Mouse (Mus musculus) heart, embryonic 15.5 days (tissue): ENCODE data around the gene Cdca8. TPM values are rescaled to one million over a fixed set of nuclear protein-coding genes. Genes with fewer than 3 reads are reported as not detected.

Experiments used
- ATAC-seq: fragments of 200-750 bp; cut with Nextera tagmentation; replicated peaks from 2 replicates; pipeline ENCODE4 v1.8.0; 2017; ENCODE audit warnings: low read depth, moderate TSS enrichment; ENCODE audit not compliant: insufficient number of reproducible peaks, insufficient read depth, low FRiP score
- H3K27ac ChIP-seq: fragments of 300-500 bp; sonication (generic); 2 replicates; pipeline ENCODE4 v1.5.1; 2015; ENCODE audit warnings: mild to moderate bottlenecking, inconsistent platforms
- H3K27me3 ChIP-seq: fragments of 300-500 bp; sonication (generic); 2 replicates; pipeline ENCODE4 v1.6.1; 2015; ENCODE audit warnings: inconsistent platforms
- H3K36me3 ChIP-seq: fragments of 300-500 bp; sonication (generic); 2 replicates; pipeline ENCODE4 v1.6.1; 2015; ENCODE audit warnings: mild to moderate bottlenecking, inconsistent platforms
- H3K4me1 ChIP-seq: fragments of 300-500 bp; sonication (generic); replicated peaks from 2 replicates; pipeline ENCODE4 v1.6.1; 2015; ENCODE audit warnings: inconsistent platforms
- H3K4me2 ChIP-seq: fragments of 300-500 bp; sonication (generic); 2 replicates; pipeline ENCODE4 v1.6.1; 2015; ENCODE audit warnings: inconsistent platforms, mild to moderate bottlenecking, moderate library complexity
- H3K4me3 ChIP-seq: fragments of 300-500 bp; sonication (generic); 2 replicates; pipeline ENCODE4 v1.5.1; 2015; ENCODE audit warnings: mild to moderate bottlenecking, inconsistent platforms
- H3K9ac ChIP-seq: fragments of 300-500 bp; sonication (generic); 2 replicates; pipeline ENCODE4 v1.6.1; 2015; ENCODE audit warnings: mild to moderate bottlenecking, inconsistent platforms
- H3K9me3 ChIP-seq: fragments of 300-500 bp; sonication (generic); replicated peaks from 2 replicates; pipeline ENCODE4 v1.6.1; 2016; ENCODE audit warnings: inconsistent platforms
- WGBS: fragments of 180-500 bp; shearing (Covaris S2); methylation state at CpG from one replicate; pipeline ENCODE4 v1.1.7; 2015; ENCODE audit warnings: mixed read lengths; 5-methylcytosine and 5-hydroxymethylcytosine counted together
- polyA plus RNA-seq: library from polyadenylated mRNA; unstranded; fragments of >200 nt; fragmentation: Nextera tagmentation; extraction: Ambion mirVana; gene quantifications from 2 replicates; pipeline ENCODE4 v1.2.1, GENCODE M21; 2015

Cdca8 gene
- polyA plus RNA-seq, 1 experiment from 2014 or later: 106 TPM

DNA sequence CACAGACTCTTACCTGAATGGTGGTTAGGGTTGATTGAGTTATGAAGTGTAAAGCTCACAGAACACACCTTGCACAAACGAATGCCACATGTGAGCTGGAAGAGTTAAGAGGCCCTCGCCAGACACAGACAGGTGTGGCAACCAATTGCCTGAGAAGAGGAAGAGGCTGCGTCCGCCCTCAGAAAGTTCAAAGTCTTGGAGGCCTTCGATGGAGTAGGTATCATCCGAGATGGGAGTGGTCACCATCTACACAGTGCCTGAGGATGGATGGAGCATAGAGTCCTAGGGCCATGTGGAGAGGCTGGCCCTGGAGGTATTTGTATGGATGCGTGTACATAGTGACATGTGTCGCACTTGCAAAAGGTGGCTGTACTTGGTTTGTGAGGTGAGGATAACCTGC, 32.0 kb upstream of the Cdca8 start:
- 82% methylated on average over 8 of the region's 8 CpGs for WGBS
- H3K9me3 ChIP-seq: no peaks in the 10 kb centered on the region
- ATAC-seq: no peak
- H3K4me2 ChIP-seq: no peak overlapping the region
- H3K9ac ChIP-seq: no peak overlapping the region
- no peaks in the 10 kb centered on the region for H3K36me3 ChIP-seq
- H3K27ac ChIP-seq: no peak overlapping the region
- H3K27me3 ChIP-seq: peaks cover 9% of the 10 kb centered on the region
- H3K4me3 ChIP-seq: no peak overlapping the region
- no peaks in the 10 kb centered on the region for H3K4me1 ChIP-seq

DNA sequence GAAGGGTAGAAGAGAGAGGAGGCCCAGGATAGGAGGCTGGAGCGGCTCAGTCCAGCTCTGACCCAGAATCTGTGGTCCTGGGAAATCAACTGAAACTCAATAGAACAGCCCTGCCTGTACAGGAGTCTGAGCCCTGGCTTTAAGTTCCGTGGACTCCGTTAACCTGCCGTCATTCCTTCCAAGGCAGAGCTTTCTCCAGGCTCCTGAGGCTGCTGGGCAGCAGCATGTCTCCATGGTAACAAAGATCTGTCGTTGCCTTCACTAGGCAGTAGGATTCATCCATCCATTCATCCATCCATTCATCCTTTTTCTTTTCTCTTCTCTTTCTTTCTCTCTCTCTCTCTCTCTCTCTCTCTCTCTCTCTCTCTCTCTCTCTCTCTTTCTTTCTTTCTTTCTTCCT, 31.6 kb upstream of the Cdca8 start:
- 59% methylated on average over 5 of the region's 5 CpGs for WGBS

DNA sequence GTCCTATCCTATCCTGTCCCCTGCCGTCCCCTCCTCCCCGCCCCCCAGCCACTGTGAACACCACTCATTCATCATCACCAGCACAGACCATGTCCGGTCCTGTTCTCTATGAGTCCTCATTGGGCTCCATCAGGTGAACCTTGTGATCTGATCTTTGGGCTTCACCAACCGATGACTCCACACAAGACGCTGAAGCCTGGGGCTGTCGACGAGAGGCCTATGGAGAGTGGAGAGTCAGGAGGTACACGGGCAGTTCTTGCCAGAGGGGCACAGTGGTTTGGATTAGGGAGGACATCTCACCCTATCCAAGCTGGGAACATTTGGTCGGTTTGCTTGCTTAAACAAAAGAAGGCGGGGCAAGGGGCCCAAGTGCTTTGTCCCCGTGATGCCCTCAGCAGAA, 31.1 kb upstream of the Cdca8 start:
- H3K9ac ChIP-seq: no peak overlapping the region
- H3K36me3 ChIP-seq: no peaks in the 10 kb centered on the region
- no peak for ATAC-seq
- peaks cover 9% of the 10 kb centered on the region for H3K27me3 ChIP-seq
- no peaks in the 10 kb centered on the region for H3K9me3 ChIP-seq
- H3K4me3 ChIP-seq: no peak overlapping the region
- no peaks in the 10 kb centered on the region for H3K4me1 ChIP-seq
- 68% methylated on average over 11 of the region's 11 CpGs for WGBS
- no peak overlapping the region for H3K27ac ChIP-seq
- no peak overlapping the region for H3K4me2 ChIP-seq

More for the DNA sequence above, 31.6 kb upstream of the Cdca8 start:
- ATAC-seq: no peak
- no peak overlapping the region for H3K27ac ChIP-seq
- no peak overlapping the region for H3K4me2 ChIP-seq
- no peaks in the 10 kb centered on the region for H3K9me3 ChIP-seq
- no peak overlapping the region for H3K9ac ChIP-seq
- no peak overlapping the region for H3K4me3 ChIP-seq
- H3K36me3 ChIP-seq: no peaks in the 10 kb centered on the region
- no peaks in the 10 kb centered on the region for H3K4me1 ChIP-seq
- peaks cover 9% of the 10 kb centered on the region for H3K27me3 ChIP-seq

DNA sequence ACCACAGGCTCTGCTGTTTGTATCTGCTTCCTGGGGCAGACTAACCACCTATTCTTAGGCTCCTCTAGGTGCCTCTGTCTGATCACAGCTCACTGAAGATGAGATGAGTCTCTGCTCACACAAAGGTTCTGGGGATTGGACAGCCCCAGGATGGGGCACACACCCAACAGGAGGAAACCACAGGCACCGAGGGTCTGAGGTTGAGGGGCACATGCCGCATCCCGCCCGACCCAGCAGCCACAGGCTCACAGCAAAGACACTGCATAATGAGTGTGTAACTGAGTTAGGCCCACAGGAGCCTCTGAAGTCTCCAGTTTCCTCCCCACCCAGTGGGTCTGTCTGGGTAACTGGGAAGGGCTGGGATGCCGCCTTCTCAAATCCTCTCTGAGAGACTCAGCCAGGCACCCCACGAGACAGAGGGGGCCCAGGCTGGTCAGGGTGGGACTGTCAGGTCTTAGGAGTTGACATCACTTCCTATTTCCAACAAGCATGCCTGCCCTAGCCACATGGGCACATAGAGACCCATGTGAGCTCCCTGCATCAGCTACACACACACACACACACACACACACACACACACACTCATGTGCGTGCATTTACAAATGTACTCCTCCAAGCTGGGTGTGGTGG, 30.2 kb upstream of the Cdca8 start:
- WGBS: 66% methylated on average over 7 of the region's 7 CpGs
- Histone ChIP-seq H3K4me2 (no peak overlapping the region), H3K27me3 (peaks cover 9% of the 10 kb centered on the region), H3K9me3 (no peaks in the 10 kb centered on the region), H3K9ac (no peak overlapping the region), H3K4me3 (no peak overlapping the region), H3K4me1 (no peaks in the 10 kb centered on the region), H3K36me3 (no peaks in the 10 kb centered on the region), H3K27ac (no peak overlapping the region)
- ATAC-seq: no peak

DNA sequence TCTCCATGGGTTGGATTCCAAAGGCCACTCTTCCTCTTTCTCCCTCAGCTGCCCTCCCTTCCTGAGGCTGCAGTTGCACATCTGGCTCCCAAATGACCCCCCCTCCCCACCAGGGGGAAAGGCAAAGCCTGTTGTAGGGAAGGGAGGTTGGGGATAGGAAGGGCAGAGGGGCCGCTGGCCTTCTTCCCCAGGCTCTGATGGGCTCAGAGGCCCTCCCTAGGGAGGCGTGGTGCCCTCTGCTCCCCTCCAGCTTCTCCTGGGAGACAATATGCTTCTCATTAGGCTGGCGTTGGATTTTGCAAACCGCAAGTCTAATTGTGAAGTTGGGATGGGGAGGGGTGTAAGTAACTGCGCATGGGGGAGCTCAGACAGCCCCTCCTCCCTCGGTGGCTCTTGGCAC, 29.6 kb upstream of the Cdca8 start:
- Histone ChIP-seq H3K9ac (no peak overlapping the region), H3K27ac (no peak overlapping the region), H3K36me3 (no peaks in the 10 kb centered on the region), H3K4me1 (no peaks in the 10 kb centered on the region), H3K9me3 (no peaks in the 10 kb centered on the region), H3K4me2 (no peak overlapping the region), H3K27me3 (peaks cover 9% of the 10 kb centered on the region), H3K4me3 (no peak overlapping the region)
- 53% methylated on average over 6 of the region's 6 CpGs for WGBS
- ATAC-seq: no peak

DNA sequence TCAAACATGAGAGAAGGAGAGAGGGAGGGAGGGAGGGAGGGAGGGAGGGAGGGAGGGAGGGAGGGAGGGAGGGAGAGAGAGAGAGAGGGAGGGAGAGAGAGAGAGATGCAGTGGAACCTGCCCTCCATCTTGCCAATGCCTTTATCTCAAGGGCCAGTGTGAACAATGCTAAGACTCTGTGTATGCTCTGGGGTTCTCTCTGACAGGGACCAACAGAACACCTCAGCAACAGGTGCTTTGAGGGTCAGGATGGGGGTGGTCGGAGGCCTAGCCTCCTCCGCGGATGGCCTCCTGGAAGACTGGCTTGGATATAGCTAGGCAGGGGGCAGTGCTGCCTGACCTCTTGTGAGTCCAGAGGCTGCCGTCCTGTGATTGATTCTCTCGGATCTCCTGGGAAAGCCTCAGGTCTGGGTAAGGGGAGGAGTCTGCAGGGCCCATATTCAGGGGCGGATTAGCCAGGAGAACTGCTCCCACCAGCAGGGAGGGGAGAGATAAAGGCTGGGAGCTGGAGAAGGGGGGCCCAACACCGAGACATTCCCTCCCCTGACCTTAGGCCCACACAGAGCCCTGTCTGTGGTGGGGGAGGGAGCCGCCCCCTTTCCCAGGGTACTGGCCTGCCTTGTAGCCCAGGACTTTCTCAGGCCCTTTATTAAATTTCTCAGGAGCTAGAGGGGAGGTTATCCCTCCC, 25.9 kb upstream of the Cdca8 start:
- no peak for ATAC-seq
- no peak overlapping the region for H3K4me3 ChIP-seq
- 16% methylated on average over 8 of the region's 8 CpGs for whole genome bisulfite sequencing
- H3K27ac ChIP-seq: no peak overlapping the region
- H3K9me3 ChIP-seq: no peaks in the 10 kb centered on the region
- H3K9ac ChIP-seq: no peak overlapping the region
- H3K27me3 ChIP-seq: peaks cover 6% of the 10 kb centered on the region
- no peak overlapping the region for H3K4me2 ChIP-seq
- H3K36me3 ChIP-seq: no peaks in the 10 kb centered on the region
- no peaks in the 10 kb centered on the region for H3K4me1 ChIP-seq

DNA sequence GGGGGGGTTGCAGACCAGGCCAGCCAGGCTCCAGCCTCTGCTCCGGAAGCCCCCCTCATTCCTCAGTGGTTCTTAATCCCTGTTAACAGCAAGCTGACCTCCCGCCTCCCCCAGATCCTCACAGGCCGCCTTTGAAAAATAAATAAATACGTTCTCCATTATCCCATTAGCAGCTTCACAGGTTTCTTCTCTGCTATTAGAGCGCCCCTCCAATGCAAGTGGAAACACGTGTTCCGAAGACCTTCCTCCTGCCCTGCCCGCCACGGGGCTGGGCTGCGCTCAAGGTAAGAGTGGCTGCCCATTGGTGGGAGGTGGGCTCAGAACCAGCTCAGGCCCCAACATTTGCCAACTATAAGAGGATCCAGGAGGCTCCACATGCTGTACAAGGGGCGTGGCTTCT, 23.5 kb upstream of the Cdca8 start:
- WGBS: 29% methylated on average over 11 of the region's 11 CpGs
- Histone ChIP-seq H3K27ac (no peak overlapping the region), H3K4me3 (no peak overlapping the region), H3K4me1 (no peaks in the 10 kb centered on the region), H3K9me3 (no peaks in the 10 kb centered on the region), H3K36me3 (no peaks in the 10 kb centered on the region), H3K27me3 (peaks cover 4% of the 10 kb centered on the region; the same call in 1 of the 2 replicates), H3K4me2 (no peak overlapping the region), H3K9ac (no peak overlapping the region)
- no peak for ATAC-seq

DNA sequence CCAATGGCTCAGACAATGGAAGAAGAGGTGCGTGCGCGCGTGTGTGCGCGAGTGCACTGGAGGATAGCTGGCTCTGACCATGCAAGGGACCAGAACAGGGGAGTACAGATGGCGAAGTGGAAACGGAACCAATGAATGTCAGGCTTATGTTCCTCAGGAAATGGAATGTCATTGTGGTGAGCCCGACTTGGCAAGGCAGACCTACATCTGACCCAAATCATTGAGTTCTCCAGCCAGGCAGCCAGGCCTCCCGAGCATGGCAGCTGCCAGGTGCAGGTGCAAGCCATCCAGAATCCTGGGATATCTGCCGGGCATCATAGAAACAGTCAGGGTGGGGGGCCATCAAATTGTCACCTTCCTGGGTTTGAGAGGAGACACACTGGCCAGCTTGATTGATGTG, 21.8 kb upstream of the Cdca8 start:
- WGBS: 81% methylated on average over 11 of the region's 11 CpGs
- no peak for ATAC-seq

DNA sequence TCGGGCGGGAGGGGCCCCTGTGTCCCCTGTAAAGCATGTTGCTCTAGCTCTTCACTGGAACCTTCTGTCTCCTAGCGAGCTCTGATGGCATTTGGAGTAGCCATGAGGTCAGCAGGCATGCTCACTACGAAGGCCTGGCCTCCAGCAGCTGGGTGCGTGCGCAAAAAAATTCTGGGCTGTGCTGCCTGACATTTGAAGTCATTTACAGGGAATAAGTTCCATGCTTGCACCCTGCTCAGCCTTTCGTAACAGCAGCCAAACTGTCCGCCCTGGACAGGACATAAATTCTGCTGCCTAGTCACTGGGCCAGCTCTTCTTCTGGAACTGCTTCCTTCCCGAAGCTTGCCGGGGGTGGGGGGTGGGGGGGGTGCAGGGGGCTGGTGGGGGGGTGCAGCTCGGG, 20.0 kb upstream of the Cdca8 start:
- H3K4me1 ChIP-seq: no peaks in the 10 kb centered on the region
- H3K9me3 ChIP-seq: no peaks in the 10 kb centered on the region
- H3K4me3 ChIP-seq: no peak overlapping the region
- no peaks in the 10 kb centered on the region for H3K36me3 ChIP-seq
- no peak for ATAC-seq
- H3K27ac ChIP-seq: no peak overlapping the region
- H3K4me2 ChIP-seq: no peak overlapping the region
- H3K9ac ChIP-seq: no peak overlapping the region
- H3K27me3 ChIP-seq: peaks cover 4% of the 10 kb centered on the region; the same call in 1 of the 2 replicates
- 49% methylated on average over 11 of the region's 11 CpGs for WGBS

More for the DNA sequence above, 21.8 kb upstream of the Cdca8 start:
- H3K36me3 ChIP-seq: no peaks in the 10 kb centered on the region
- no peak overlapping the region for H3K9ac ChIP-seq
- H3K4me1 ChIP-seq: no peaks in the 10 kb centered on the region
- no peaks in the 10 kb centered on the region for H3K9me3 ChIP-seq
- no peak overlapping the region for H3K4me3 ChIP-seq
- no peak overlapping the region for H3K27ac ChIP-seq
- H3K4me2 ChIP-seq: no peak overlapping the region
- H3K27me3 ChIP-seq: peaks cover 4% of the 10 kb centered on the region; the same call in 1 of the 2 replicates

DNA sequence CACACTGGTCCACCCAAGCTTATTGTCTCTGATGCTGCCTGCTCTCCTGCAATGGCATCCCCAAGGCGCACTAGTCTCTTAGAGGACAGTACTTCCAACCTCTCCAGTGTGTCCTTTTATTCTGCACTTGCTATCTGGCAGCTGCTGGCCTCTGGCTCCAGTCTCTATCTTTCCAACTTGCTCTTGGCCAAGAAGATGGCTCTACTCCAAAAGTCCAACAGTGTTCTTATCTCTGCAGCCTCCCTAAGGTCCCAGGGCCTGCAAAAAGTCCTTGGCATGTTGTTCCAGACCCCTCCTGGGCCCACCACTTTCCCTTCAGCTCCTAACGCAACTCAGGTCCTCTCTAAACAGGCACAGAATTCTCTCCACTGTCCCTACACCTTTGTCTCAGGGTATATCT, 18.2 kb upstream of the Cdca8 start:
- 51% methylated on average over 2 of the region's 2 CpGs for WGBS
- Histone ChIP-seq H3K36me3 (no peaks in the 10 kb centered on the region), H3K27me3 (peaks cover 4% of the 10 kb centered on the region; the same call in 1 of the 2 replicates), H3K9ac (no peak overlapping the region), H3K4me3 (no peak overlapping the region), H3K4me2 (no peak overlapping the region), H3K9me3 (no peaks in the 10 kb centered on the region), H3K27ac (no peak overlapping the region), H3K4me1 (no peaks in the 10 kb centered on the region)
- ATAC-seq: no peak

DNA sequence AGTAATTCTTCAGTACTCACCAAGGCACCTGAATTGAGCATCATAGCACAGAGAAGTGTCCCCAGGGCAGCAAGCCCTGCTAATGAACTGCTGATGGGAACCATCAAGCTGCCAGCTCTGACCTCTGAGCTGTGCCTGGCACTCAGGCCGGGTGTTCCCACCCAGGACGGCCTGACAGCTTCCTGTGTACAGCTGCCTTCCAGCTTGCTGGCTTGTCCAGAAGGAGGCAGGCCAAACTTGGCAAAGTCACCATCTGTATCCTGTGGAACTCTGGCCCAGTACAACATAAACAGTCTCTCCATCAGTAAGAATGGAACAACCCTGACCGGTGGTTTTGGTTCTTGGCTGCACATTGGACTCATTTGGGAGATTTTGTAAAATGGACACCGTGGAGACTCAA, 14.4 kb upstream of the Cdca8 start:
- no peaks in the 10 kb centered on the region for H3K4me1 ChIP-seq
- no peak overlapping the region for H3K27ac ChIP-seq
- peaks cover 4% of the 10 kb centered on the region; the same call in 1 of the 2 replicates for H3K27me3 ChIP-seq
- no peaks in the 10 kb centered on the region for H3K9me3 ChIP-seq
- H3K4me2 ChIP-seq: no peak overlapping the region
- H3K4me3 ChIP-seq: no peak overlapping the region
- H3K9ac ChIP-seq: no peak overlapping the region
- no peak for ATAC-seq
- WGBS: 47% methylated on average over 4 of the region's 4 CpGs
- H3K36me3 ChIP-seq: no peaks in the 10 kb centered on the region

DNA sequence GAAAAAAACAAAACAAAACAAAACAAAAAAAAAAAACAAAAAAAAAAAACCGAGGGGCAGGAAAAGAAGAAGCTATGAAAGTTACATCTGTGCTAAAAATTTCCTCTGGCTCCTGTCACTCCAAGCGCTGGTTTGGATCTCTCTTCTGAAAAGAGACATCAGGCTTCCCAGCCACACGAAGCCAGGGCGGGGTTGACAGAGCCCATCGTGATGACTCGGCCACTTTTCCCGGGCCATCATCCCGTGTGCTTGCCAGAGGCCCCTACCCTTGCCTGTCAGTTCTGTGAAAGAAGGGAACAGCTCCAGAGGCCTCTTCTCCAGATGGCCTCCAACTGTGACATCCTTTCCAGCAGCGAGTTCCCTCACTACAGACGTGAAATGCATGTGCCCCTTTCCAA, 11.9 kb upstream of the Cdca8 start:
- no peaks in the 10 kb centered on the region for H3K27me3 ChIP-seq
- no peak overlapping the region for H3K9ac ChIP-seq
- no peak overlapping the region for H3K27ac ChIP-seq
- H3K4me1 ChIP-seq: no peaks in the 10 kb centered on the region
- H3K36me3 ChIP-seq: no peaks in the 10 kb centered on the region
- WGBS: 26% methylated on average over 10 of the region's 10 CpGs
- H3K4me3 ChIP-seq: no peak overlapping the region
- H3K4me2 ChIP-seq: no peak overlapping the region
- no peaks in the 10 kb centered on the region for H3K9me3 ChIP-seq
- ATAC-seq: no peak
